Mouse (Mus musculus) WW6 (cell line): ENCODE data around the gene Pgs1.

Source experiments
- DNase-seq: peaks from one replicate; pipeline ENCODE4 v3.0.0-alpha.2; 2013; ENCODE audit warnings: low read depth, low spot score

Gene Pgs1

DNA sequence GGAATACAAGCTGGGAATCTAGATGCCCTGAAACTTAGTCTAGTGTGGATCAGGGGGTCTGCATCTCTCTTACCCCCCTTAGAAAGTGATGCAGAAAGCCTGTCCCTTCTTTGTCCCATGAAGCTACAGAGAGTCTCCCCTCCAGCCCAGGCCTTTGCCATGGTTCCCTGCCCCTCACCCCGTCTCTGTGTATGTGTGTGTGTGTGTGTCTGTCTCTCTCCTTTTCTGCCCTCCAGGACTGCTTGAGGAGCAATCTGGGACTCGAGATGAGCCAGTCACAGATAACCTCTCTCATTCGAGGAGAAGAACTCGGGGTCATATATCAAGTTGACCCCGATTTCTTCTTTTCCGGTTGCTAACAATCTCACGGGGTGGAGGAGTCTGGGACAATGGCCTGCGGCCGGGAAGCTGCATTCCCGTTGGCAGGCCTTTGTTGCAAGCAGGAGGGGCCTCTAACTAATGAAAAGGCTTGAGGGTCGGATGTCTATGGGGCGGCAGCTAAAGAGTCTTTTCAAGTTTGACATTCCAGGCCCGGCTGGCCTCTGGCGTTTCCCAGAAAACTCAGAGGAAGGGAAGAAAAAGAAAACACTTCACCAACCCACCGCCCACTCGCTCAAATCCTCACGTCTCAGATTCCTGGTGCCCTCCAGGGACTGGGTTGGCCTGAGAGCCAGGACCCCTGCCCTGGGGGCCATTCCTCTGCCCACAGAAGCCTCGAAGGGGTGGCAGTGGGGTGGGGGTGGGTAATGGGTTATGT lies 10.7 kb upstream of the Pgs1 start:
- no peak for DNase-seq

DNA sequence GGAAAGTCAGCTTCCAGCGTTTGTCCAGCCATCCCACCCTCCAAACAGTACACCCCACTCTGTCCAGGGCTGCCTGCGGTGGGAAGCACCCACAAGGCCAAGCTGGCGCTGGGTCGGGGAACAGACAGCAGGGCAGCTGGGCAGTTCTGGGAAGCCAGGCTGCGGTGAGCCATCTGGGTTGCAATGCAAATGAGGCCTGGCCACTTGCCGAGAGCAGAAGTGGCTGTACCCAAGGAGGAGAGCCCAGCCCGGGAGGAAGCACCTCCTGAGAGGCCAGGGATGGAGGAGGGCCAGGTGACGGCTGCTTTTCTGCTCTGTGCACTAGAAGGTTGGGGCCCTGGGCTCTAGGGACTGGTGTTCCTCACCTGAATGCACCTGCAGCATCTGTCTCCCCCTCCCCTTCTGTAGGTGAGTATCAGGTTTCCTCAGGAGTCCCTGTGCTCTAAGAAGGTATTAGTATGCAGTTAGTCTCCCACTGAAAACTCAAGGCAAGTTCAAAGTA lies 10.0 kb upstream of the Pgs1 start:
- no peak for DNase-seq

DNA sequence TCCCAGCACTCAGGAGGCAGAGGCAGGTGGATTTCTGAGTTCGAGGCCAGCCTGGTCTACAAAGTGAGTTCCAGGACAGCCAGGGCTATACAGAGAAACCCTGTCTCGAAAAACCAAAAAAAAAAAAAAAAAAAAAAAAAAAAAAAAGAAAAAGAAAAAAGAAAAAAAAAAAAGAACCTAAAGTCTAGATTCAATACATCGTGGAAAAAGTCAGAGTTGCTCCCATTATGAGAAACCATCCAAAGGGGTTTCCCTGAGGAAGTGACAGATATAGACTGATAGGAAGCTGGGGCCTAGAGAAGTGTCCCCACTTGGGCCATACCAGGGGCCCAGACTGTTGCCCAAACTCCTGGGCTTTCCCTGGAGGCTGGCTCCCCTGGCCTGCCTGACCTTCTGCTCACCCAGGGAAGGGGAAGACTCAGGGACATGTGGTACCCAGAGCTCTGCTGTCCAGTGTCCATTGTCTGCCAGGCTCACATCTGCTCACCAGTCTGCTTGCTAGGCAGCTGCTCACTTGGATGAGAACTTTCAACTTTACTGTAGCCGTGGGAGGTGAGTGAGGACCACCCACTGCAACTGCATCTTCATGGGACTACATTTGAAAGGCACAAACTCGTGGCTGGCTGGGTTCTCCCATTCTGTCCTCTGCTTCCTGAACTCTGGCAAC lies 8.3 kb upstream of the Pgs1 start:
- DNase-seq, result no peak

DNA sequence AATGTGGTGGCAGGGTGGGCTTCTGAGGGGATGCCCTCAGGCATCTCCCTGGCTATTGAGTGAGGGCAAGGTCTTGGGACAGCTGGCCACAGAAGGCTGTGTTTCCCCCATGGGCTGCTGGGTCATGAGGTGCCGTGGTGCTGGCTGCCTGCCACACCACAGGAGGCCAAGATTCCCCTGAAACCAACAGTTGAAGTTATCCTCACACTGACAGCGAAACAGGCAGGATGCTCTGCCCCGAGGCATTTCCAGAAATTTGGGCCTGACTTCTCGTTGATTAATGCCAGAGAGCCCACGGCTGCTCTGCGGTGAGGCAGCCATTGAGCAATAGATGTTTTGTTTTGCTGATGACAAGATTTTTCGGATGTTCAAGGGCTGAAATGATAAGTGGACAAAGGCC lies 6.7 kb upstream of the Pgs1 start:
- DNase-seq, result no peak

DNA sequence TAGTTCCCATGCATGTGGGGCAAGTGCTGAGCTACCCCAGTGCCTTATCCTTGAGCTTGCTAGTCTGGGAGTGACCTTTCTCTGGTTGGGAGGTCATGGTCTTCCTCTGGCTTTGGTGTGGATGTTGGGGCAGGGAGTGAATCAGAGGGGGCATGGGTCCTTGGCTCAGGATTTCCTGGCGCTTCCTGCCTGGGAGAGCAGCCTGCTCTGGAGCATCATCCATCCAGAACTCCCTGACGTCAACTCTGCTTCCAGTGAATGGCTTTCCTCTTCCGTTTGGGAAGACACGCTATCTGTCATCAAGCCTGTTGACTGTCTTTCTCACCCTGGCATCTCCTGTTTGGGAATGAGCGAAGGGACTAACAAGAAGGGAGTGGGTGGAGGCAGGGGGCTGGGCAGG lies 3.7 kb upstream of the Pgs1 start:
- no peak for DNase-seq

DNA sequence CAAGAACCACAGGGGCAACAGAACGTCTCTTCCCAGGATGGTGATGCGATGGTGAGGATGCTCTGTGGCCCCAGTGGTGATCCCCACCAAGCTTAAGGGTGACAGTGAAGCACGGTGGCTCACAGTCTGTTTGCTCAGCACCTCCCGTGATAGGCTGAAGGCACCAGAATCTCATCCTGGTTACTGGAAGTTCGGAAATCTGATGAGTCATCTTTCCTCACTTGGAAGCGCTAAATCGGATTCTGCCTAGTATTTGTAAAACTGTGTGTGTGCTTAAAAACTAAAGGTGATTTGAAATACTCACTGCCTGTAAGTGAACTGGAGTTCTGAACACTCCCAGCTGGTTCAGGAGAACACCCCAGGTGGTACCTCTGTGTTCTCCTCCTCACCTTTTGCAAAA lies 2.3 kb upstream of the Pgs1 start:
- DNase-seq, result no peak

DNA sequence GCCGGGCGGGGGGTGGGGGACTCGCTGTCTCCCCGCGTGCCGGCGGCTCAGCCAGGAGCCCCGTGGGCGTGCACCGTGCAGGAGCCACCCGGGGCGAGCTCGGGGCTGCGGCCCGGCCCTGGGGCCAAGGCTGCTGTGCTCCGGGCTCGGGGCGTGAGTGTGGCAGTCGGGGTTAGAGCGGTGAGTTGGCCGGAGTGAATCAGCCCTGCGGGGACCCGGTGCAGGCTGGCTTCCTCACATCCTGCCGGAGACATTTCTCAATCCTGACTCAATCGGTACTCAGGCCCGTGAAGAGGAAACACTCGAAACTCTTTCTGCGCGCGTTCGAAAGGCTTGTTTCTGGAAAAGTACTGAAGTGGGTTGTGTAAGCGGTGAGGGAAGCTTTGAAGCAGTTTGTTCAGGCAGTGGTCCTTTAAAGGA lies 950 bp downstream of the Pgs1 start:
- no peak for DNase-seq

DNA sequence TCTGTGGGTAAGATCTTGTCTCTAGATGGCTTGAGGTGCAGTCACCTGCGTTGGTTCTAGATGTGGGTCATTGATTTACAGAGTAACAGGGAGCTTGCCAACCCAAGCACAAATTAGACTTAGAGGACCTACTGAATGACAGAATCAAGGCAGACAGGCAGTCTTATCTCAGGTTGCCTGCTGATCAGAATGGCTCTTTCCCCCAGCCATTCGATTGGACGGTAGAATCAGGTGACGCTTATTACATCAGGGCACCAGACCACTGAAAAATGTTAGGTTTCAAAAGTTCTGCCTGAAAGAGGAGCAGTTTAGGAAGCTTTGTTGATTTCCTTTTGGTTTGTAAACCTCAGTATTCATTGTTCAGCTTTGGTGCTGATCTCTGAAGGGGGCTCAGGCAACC lies 1.9 kb downstream of the Pgs1 start:
- no peak for DNase-seq

DNA sequence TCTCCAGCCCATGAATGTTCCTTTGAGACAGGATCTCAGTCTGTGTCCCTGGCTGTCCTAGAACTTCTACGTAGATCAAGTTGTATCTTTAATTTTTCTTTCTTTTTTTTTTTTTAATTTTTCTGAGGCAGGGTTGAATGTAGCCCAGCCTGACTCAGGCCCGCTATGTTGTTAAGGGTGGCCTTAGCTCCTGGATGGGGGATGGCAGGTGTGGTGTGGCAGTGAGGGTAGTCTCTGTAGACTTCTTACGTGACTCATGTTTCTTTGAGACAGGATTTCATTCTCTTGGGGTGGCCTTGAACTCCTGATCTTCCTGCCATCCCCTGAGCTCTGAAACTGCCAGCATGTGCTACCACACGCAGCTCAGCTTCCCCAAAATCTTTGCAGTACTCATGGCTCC lies 3.1 kb downstream of the Pgs1 start:
- DNase-seq, result no peak

DNA sequence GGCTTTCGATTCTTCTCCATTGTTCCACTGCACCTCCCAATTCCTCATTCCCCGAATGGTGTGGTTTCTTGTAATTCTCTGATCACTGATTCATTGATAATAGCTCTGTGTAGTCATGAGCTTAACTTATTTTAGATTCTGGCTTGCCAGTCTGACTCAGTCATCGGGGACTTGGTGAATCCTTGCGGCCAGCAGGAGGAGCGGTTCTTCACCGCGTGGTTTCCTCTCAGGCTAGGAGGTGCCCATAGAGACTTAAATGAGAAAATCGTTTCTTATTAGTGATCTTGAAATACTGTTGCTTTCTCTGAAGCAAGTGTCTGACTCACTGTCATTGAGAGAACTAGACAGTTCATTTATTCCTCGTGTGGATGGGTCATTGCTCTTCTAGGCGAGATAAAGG lies 3.8 kb downstream of the Pgs1 start:
- DNase-seq, result no peak

DNA sequence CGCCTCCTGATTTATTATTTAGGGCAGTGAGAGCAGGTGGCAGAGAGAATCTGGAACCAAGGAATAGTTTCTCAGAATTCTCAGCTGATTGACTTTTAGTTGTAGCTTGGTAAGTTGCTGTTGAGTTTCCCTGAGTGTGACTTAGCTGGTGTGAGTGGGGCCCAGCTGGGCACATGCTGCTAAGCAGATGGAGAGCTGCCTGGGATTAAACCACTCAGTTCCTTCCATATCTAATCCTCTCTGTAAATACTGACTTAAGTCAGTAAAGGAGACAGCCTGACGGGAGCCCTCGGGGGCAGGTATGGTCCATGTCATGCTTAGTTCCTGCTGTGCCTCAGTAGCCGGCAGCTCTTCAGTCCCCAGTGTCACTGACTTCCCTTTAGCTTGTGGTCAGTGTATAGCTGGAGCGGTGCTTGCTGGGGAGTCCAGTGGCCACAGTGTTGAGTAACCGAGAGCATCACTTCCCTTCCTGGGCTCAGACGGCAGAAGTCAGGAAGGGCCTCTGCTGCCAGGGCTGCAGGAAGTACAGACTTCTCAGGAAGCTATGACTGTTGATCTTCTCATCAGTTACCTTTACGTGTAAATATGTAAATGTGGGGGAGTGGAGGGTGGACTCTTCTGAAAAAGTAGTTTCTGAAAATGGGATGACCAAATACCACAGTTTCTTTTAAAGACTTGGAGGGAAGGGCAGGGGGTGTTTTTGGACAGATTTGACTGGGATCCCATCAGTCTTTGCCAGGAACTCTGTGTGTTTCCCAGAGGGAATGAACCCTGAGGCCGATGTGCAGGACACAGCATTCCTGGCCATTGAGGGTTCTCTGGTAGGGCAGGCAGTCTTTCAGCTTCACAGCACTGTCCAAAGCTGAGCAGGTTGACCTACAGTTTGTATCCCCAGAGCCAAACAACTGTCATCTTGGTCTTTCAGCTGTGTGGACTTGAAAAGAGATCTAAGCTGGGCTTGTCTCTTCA lies 5.7 kb downstream of the Pgs1 start:
- no peak for DNase-seq

DNA sequence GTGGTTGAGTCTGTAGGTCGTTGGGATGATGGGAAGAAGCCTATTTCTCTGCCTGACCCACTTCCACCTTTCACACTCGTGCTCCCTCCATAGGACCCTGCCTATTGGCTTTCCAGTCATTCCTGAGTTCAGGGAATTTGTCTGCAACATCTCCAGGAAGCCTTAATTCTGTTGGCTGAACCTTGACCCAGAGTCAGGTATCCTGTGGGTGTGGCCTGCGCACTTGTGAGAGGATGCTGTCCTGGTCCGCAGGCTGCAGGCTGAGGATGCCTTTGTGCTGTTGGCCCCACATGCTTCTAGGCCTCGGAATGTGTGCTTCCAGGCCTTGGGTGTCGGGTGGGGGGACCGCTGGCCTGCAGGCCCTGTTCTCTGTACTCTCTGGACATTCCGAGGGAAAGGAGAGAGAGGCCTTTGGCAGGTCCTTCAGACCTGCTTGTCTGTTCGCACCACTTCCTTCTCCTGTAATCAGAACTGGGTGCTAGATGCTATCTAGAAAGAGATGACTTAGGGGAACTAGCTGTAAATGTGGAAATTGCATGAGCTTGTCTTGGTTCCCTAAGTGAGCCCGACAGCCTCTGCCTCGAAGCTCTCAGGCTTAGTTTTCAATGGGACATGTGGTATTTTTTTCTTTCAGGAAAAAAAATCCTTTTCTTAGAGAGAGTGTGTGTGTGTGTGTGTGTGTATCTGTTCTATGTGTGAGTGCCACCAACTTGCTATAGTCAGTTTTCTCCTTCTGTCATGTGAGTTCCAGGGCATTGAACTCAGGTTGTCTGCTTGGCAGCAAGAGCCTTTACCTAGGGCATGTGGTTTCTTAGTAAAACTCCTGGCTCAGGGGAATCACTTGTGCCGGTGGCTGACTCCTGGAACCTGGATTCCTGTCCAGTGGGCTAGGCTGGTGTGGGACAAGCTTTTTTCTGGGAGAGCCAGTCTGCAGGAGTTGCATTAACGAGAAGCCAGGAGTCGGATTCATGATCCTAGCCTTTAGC lies 7.4 kb downstream of the Pgs1 start:
- DNase-seq, result no peak

DNA sequence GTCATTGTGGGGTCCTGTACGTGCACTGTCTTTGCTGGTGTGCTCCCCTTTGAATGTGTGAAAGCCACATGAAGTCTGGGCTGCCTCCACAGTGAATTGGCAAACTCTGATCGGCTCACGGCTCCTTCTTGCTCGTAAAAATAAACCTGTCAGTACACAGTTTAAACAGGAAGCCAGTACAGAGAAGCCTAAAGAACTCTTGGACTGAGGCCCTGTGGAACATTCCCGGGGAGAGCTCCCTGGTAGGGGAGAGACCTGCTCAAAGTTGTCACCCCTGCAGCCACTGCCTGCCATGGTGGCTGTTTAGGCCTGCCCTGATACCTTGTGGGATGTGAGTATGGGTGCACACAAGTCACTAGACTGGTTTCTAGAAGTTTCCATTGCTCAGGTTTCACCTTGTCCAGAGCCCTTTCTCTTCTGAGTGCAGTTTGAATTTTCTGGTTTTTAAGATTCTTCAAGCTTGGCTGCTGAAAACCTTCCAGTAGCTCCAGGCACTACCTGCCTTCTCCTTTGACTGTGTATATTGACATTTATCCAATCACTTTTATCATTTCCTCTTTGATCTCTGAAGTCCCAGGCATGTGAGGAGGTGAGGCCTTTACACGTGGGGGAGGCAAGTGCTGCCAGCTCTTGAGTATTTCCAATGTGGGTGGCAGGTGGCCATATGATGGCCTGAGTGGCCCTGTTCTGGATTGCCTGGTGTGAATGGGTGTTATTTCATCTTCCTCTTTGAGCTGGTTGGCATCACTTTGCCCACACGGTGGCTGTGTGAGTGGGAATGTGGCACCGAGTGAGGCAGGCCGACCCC lies 8.4 kb downstream of the Pgs1 start:
- DNase-seq, result no peak

DNA sequence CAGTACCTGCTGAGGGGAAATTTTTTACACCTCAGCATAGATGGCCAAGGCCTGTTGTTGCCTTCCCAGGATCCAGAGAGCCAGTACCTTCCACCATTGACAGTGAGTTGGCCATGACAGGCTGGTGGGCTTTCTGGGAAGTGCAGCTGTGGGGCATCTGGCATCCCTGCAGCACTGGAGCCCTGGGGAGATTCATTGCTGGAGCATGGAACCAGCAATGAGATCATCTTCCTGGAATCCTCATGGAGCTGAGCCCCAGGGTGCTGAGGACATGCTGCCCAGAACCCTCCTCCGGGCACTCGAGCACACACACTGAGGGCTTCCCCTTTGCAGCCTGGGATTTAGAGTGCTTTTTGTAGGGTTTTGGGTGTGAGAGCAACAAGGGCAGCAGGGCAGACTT lies 9.2 kb downstream of the Pgs1 start:
- no peak for DNase-seq

DNA sequence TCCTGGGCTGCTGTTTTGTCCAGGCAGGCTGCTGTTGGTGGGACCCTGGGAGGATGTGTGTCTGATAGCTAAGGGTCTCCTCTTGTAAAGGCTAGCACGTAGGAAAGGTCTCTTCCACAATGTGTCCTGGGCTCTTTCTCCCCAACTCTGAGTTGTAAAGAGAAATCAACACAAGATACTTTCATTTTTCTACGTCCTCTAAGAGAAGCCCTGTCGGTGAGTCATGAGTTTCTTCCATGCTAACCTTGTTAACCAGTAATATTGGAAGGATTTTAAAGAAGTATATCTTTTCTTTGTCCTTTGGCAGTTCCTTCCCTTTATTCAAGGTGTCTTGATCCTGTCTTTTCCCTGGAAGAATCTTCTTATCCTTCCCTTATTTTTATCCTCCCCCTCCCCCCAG lies 9.6 kb downstream of the Pgs1 start:
- DNase-seq, result no peak

DNA sequence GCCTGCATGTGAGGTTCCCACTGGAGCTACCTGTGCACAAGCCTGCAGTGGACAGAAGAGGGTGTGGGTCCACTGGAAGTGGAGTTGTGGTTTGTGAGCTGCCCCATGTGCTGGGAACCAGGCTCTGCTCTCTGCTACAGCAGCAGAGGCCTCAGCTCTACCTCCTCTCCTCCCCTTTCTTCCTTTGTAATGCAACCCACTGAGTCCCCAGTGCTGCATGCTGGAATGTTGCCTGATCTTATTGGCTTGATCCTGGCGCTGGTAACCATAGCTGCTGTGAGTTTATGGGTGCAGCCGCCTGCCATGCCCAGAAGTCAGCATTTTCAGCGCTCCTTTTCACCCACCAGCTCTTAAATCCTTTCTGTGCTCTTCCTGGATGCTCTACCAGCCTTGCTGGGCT lies 10.0 kb downstream of the Pgs1 start:
- DNase-seq, result no peak

DNA sequence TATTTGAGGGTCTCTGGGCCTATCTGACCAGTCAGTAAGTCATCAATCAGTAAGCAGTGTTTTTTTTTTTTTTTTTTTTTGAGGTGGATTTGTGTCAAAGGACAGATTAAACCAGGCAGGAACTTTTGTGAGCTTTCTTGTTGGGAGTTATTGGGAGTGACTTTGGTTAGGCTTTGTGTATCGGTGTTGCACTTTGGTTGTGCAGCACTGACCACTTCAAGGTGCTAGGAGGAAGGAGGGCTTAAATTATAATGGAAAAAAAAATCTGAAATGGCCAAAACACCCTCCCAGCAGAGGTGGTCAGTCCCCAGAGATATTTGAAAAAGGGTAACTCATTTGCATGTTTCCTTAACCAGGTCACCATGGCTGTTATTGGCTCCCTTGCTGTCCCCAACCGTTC lies 11.0 kb downstream of the Pgs1 start:
- no peak for DNase-seq

DNA sequence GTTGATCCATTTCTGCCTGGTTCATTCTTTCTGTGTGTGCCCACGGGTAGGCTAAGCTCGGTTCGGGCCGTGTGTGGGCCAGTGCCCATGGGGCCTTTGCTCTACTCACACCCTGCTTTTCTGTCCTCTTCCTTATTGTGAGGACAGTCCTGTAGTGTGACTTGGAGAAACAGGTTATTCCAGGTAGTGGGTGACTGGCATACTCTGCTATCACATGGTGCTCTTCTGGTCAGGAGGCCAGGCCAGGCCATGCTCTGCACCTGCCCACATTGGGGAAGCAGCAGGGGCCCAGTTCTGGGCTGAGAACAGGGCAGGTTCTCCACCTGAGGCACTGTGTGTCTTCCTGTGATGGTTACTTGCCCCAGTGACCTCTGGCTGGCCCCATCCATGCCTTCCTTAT lies 12.3 kb downstream of the Pgs1 start:
- no peak for DNase-seq

DNA sequence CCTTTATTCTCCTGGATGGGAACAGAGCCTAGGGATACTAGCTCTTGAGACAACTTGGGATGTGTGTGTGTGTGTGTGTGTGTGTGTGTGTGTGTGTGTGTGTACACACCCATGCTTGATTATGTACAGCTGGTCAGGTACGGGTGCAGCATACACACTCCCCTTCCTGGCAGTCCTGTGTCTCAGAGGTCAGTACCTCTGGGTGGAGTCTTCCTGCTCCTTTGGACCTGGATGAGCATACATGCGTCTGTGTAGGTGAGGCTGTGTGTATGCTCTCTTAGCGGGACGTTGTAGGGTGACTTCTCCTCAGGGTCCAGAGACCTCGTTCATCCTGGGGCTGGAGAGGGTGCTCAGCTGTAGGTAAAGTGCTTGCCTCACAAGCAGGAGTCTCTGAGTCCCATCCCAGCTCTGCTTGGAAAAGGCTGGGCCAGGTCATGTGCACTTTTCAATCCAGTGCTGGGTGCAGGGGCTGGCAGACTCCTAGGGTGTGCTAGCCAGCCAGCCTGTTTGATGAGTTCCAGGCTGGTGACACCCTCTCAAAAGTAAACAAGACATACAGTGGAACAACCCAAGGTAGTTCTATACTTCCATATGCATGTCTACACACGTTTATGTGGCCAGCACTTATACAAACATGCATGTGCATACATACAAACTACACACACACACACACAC lies 13.3 kb downstream of the Pgs1 start:
- no peak for DNase-seq

DNA sequence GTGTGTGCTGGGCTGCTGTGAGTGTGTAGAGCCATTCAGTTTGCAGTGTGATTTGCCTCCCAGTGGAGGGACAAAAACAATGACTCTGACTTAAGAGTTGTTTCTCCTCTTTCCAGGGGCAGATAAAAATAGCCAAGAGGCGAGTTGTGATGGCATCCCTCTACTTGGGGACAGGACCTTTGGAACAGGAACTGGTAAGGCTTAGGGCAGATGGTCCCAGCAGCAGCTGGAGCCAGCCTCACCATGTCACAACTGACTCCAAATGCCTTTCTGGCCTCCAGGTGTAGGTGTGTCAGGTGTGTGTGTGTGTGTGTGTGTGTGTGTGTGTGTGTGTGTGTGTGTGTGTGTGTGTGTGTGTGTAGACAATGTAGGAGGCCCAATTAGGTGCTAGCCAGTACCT lies 14.0 kb downstream of the Pgs1 start:
- DNase-seq, result no peak
